Mouse (Mus musculus): Measurements from ENCODE around the gene Clcf1. TPM values are rescaled to one million over a fixed set of nuclear protein-coding genes. Genes with fewer than 3 reads are reported as not detected.

The Clcf1 gene
- total RNA-seq (2021): under 1 TPM; 0.28 to 0.59 TPM
- long read RNA-seq, experiment 1, partial matches to known transcripts: 0 of 1 reads
- long read RNA-seq, experiment 1, other reads (novel, unspliced or antisense): 0 of 1 reads
- long read RNA-seq, experiment 2: 0 reads

- peak; percentile 54 for DNase-seq
These were observed at the start of gene Clcf1, which contains the start of gene AC109138.7 for GRCm38 (mm10) chr19:4214071-4214770. Gene Clcf1, plus strand, starts transcription at chr19:4214238. Gene AC109138.7, plus strand, starts transcription at chr19:4214357.

- DNase-seq: no peak
These were observed 49.3 kb upstream of the Clcf1 start for GRCm38 (mm10) chr19:4164721-4165120.

DNA sequence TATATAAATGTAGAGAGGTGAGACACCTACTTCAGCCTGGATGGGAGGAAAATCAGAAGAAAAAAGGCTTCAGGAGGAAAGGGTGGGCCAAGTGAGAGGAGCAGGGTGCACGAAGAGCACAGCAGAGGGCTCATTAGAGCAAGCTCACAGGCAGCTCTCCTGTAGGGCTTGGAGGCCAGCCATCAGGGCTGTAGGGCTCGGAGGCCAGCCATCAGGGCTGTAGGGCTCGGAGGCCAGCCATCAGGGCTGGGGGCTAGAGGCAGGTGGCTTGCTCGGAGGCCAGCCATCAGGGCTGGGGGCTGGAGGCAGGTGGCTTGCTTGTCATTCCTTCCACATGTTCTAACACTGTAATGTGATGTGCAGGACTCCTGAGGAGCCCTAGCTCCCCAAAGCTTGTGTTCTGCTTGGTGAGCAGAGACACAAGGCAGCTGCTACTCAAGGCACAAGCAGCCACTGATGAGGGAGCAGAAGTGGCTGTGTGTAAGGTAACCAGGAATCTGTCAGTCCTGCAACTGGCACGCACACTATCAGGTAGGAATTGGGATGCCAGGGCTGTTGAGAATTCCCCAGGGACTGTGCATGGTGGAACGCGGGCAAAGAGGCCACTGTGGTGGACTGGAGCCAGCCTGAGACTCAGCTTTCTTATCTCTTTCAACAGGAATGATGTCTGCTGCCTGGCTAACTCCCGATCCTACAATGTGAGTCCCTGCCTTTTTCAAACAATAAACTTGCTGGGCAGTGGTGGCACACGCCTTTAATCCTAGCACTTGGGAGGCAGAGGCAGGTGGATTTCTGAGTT lies 47.2 kb upstream of the Clcf1 start:
- DNase-seq: no peak

GRCm38 (mm10) chr19:4169378-4169784 lies 44.7 kb upstream of the Clcf1 start:
- DNase-seq: peak; percentile 99

DNA sequence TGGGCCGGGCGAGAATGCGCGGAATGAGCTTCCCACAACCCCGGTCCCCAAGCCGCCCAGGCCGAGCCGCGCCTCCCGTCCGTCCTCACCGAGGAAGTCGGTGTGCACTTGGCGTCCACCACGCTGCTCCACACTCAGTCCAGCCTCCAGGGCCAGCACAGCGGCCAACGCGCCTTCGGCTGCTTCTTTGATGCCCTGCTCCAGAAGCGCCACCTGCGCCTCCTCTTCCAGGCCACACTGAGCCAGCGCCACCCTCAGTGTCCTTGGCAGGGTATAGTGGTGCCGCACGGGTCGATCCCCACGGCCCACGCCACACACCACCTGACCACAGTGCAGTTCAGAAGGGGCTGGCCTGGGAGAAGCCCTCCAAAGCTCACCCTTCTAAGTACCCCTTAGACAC lies 44.2 kb upstream of the Clcf1 start:
- no peak for DNase-seq

DNA sequence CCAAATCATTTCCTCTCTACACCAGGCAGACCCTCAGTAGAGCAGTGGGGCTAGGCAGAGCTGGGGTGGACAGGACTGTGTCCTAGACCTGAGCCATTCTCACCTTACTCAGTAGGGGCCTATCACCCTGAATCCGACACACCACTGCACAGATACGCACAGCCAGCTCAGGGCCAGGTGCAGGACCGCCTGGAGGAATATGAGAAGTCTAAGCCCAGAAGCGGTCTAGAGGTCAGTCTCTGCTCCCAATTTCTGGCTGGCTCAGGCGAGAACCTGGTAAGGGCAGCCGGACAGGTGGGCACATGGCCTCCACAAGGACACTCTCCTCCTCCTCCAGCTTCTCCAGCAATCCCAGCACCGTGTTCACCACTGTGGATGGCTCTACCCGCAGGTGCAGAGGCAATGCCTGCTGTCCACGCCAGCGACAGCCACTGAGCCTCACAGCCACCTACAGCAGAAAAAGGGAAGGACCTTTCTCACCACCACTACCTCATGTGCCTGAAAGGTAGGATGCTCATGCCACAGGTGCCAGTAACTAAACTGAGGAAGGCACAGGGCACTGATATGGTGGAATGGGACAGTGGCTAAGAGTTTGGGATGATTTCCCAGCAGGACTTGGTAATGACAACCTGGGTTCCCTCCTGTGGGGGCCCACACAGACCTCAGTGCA lies 43.2 kb upstream of the Clcf1 start:
- no peak for DNase-seq

GRCm38 (mm10) chr19:4171393-4172290 lies 42.4 kb upstream of the Clcf1 start:
- DNase-seq: peak; percentile 74

- no peak for DNase-seq
These were observed 41.1 kb upstream of the Clcf1 start for GRCm38 (mm10) chr19:4172925-4173324.

GRCm38 (mm10) chr19:4175368-4175947 lies 38.6 kb upstream of the Clcf1 start, which contains the start of gene Carns1:
Gene Carns1, minus strand, starts transcription at chr19:4175479.
- DNase-seq: peak; percentile 60

DNA sequence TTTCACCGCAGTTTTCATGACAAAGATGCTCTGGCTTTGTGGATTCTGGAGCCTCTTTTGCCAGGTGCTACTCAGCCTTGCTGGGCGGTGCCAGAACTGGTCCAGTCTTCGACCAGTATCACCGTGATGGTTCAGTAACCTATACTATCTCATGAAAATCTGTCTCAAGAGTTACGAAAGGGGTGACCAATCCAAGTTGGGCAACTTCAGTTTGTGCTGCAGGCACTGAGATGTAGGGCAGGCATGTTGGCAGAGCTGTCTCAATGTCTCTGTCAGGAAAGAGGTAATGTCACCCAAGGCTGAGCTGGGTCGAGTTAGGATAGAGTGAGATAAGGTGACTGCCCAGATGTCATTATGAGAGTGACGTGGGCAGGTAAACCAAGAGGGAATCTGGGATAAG lies 33.6 kb upstream of the Clcf1 start:
- DNase-seq: no peak

GRCm38 (mm10) chr19:4181892-4182291 lies 32.1 kb upstream of the Clcf1 start:
- no peak for DNase-seq

DNA sequence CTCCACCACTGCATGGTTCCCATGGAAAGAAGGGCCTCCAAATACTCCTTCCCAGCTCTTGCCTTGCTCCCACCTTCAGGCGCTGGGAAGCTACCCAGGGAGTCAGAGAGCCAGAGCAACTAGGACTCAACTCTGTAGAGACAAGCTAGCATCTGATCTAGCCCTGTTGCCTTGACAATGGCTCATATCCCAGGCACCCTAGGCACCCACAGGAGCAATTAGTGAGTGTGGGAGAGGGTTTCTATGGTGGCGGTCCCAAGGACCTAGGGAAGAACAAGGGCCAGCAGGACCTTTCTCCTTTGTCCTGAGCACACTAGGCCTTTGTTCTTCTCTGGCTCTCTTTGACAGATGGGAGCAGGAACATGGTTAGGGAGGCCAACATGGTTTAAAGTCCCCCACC lies 30.3 kb upstream of the Clcf1 start:
- DNase-seq: no peak

GRCm38 (mm10) chr19:4184976-4185975 lies 28.8 kb upstream of the Clcf1 start:
- DNase-seq: no peak

DNA sequence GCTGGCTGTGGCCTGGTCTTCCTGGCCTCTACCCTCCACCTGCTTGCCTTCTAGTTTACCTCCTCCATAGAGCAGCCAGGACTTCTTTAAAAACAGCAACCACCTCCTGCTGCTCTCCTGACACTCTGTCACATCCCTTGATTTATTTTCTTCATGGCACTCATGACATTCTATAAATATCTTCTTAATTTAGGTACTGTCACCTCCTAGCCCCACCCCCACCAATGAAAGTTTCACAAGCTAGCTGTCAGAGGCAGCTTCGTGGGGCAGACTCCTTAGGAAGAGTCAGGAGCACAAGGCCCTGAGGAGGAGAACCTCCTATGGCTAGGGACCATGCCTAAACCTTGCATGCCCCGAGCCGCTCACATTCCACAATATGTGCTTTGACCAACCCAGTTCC lies 26.7 kb upstream of the Clcf1 start:
- DNase-seq: no peak

DNA sequence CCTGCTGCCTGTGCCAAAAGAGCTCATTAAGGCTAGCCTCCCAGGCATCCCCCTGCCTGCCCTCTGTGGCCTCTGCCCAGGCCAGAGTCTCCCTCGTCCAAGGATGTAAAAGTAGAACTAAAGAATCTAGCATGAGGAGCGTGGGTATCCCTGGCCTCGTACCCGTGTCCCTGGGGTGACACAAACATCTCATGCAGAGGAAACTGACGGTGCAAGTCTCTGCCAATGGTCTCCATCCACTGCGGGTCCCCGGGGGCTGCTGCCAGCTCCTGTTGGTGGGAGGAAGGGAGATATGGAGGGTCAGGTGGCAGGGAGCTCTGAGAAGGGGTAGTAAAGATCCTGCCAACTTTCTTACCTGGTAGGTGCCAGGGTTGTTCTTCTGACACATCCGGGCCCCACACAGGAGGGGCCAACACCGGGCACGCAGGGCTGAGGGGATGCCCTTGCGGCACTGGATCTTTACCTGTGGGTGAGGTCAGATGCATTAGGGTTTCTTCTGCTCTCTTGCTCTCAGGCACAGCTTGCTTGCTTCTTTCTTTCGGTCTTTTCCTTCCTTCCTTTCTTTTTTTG lies 24.9 kb upstream of the Clcf1 start:
- no peak for DNase-seq

DNA sequence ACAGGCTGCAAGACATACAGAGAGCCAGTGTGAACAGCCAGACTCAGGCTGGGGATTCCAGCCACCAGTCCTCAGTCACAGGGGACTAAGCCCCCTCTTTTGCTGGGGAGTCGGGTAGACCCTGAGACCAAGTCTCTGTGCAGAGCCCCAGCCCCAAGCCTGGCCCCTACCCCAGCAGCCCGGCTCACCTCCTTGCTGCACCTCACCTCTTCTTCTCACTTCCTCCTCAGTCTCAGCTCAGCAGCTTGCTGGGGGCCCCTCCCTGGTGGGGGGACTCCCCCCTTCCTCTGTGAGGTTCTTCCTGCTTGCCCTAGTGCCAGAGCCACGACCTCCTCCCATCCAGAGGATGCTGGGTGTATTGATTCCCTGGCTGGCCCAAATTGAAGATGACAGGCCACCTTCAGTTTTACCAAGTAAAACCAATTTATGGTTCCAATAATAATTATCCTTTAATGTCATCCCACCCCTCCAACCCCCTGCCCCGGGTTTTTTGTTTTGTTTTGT lies 23.2 kb upstream of the Clcf1 start, which contains the start of gene Tbc1d10c:
Gene Tbc1d10c (minus strand): TSS at position 454 of the 504 bp plus-strand sequence.
- DNase-seq: peak; percentile 66

DNA sequence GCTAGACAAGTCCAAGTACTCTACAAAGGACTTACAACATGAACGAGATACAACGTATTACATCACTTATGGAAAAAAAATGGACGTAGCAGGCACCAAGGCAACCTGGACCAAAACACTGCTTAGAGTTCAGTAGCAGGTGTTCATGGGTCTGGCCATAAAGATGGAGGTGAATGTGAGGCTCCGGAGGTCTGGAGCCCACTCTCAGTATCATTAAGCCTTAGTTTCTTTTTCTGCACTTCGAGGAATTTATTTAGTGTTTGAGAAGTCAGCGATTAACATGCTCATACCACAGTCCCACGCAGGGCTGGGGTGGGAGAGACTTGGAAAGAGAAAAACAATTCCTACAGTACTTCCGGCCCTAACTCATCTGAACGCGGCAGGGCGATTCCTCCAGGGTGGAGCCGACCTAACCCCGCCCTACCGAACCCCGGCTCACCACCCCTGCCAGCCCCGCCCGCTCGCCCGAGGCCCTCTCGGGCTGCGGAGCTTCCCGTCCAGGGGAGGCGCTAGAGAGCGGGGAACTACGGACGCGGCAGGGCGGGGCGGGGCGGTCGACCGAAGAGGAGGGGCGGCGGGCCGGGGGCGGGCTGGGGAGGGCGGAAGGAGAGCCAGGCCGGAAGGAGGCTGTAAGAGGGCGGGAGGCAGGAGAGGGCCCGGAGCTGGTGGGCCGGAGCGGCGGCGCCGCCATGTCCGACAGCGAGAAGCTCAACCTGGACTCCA lies 22.3 kb upstream of the Clcf1 start, which contains the start of gene Ppp1ca:
Gene Ppp1ca (plus strand): TSS at position 538 of the 723 bp plus-strand sequence.
- DNase-seq: peak; percentile 96

- DNase-seq: no peak
These were observed 21.6 kb upstream of the Clcf1 start for GRCm38 (mm10) chr19:4192251-4192985.
